Mouse (Mus musculus) liver, embryonic 14.5 days (tissue): ENCODE results near the gene Plin2. TPM values are rescaled to one million over a fixed set of nuclear protein-coding genes. Genes with fewer than 3 reads are reported as not detected.
A peak's percentile ranks its signal among the peaks of the same experiment; 100 is the strongest.

Experiments
- ATAC-seq: fragments of 200-750 bp; cut with Nextera tagmentation; 2 replicates; pipeline ENCODE4 v1.8.0; 2017; ENCODE audit warnings: moderate number of reproducible peaks, mild to moderate bottlenecking, moderate library complexity; ENCODE audit not compliant: insufficient read depth
- DNase-seq, 3 experiments: peaks; one replicate each; pipeline ENCODE4 v3.0.0-alpha.2; 2012 to 2013; ENCODE audit warnings: low read depth in 3 of 3, low spot score in 3 of 3
- H3K27ac ChIP-seq: fragments of 300-500 bp; sonication (generic); 2 replicates; pipeline ENCODE4 v1.5.1; 2014; ENCODE audit warnings: moderate library complexity, mild to moderate bottlenecking, control low read depth, inconsistent platforms
- H3K27me3 ChIP-seq: fragments of 300-500 bp; sonication (generic); 2 replicates; pipeline ENCODE4 v1.6.1; 2014; ENCODE audit warnings: mild to moderate bottlenecking, low read length, moderate library complexity; ENCODE audit not compliant: control insufficient read depth, insufficient read depth
- H3K36me3 ChIP-seq: fragments of 300-500 bp; sonication (generic); replicated peaks from 2 replicates; pipeline ENCODE4 v1.6.1; 2014; ENCODE audit warnings: low read depth; ENCODE audit not compliant: control insufficient read depth, insufficient read depth
- H3K4me1 ChIP-seq, 2 experiments: fragments of 200-500 bp in 1 of 2; fragments of 300-500 bp in 1 of 2; sonication (generic) in 1 of 2; replicated peaks; 2 replicates each; pipeline ENCODE4 v1.6.1; 2012 to 2014; ENCODE audit warnings: antibody characterized with exemption in 1 of 2, inconsistent platforms in 1 of 2, low read length in 1 of 2; ENCODE audit not compliant: control insufficient read depth in 2 of 2, insufficient read depth in 2 of 2
- H3K4me2 ChIP-seq: fragments of 300-500 bp; sonication (generic); 2 replicates; pipeline ENCODE4 v1.6.1; 2014; ENCODE audit warnings: low read depth, mild to moderate bottlenecking, control low read depth, moderate library complexity
- H3K4me3 ChIP-seq, 2 experiments: fragments of 200-500 bp in 1 of 2; fragments of 300-500 bp in 1 of 2; sonication (generic) in 1 of 2; 2 replicates each; pipeline ENCODE4 v1.5.1; 2012 to 2014; ENCODE audit warnings: low read depth in 2 of 2, low read length in 2 of 2, mild to moderate bottlenecking in 2 of 2, control low read depth in 1 of 2, inconsistent platforms in 1 of 2, moderate library complexity in 1 of 2; ENCODE audit not compliant: insufficient read depth in 1 of 2
- H3K9ac ChIP-seq: fragments of 300-500 bp; sonication (generic); replicated peaks from 2 replicates; pipeline ENCODE4 v1.6.1; 2014; ENCODE audit warnings: mild to moderate bottlenecking, control low read depth, moderate library complexity
- H3K9me3 ChIP-seq: fragments of 300-500 bp; sonication (generic); 2 replicates; pipeline ENCODE4 v1.6.1; 2016; ENCODE audit warnings: low read length, mixed read lengths; ENCODE audit not compliant: control insufficient read depth
- CTCF ChIP-seq: IDR thresholded peaks from 2 replicates; pipeline ENCODE4 v1.5.1; 2016; ENCODE audit warnings: antibody characterized with exemption, low read depth, control low read depth
- EP300 ChIP-seq: IDR thresholded peaks from 2 replicates; pipeline ENCODE4 v1.6.1; 2016; ENCODE audit warnings: antibody characterized with exemption, low read depth
- WGBS: fragments of 180-500 bp; shearing (Covaris S2); extraction: QIAGEN DNeasy Blood & Tissue Kit; methylation state at CpG from one replicate; pipeline ENCODE4 v1.1.7; 2014; ENCODE audit not compliant: insufficient replicate concordance; 5-methylcytosine and 5-hydroxymethylcytosine counted together
- polyA plus RNA-seq, 2 experiments: library from polyadenylated mRNA; depleted of rRNA in 1 of 2; stranded (reverse) in 1 of 2; unstranded in 1 of 2; fragments of >200 nt; fragmentation: Nextera tagmentation in 1 of 2; extraction: Ambion mirVana in 1 of 2; gene quantifications; 2 replicates each; pipeline versions ENCODE4 v1.2.1 to v1.2.3; 2012 to 2014

Plin2 gene
- polyA plus RNA-seq, 2 experiments, result 108 to 159 TPM

- H3K36me3 ChIP-seq, result no peaks in the 10 kb centered on the region
- no peak overlapping the region for H3K4me3 ChIP-seq
- no peaks in the 10 kb centered on the region for H3K9me3 ChIP-seq
- 21% methylated on average over 7 of the region's 7 CpGs for WGBS
- peaks cover 10 to 27% of the 10 kb centered on the region in 2 experiments; a peak in 3 of 4 replicates for H3K4me1 ChIP-seq
- DNase-seq (peak; percentile 44 to 50 (median 48)), ATAC-seq (peak; percentile 57)
- no peak overlapping the region for H3K4me2 ChIP-seq
- H3K9ac ChIP-seq, result no peak overlapping the region
- H3K27me3 ChIP-seq, result no peaks in the 10 kb centered on the region
- TF ChIP-seq EP300, result peak; percentile 41
- TF ChIP-seq CTCF, result no peak
- H3K27ac ChIP-seq, result peak overlapping the region; percentile 52
These were observed 20.3 kb upstream of the Plin2 start for GRCm38 (mm10) chr4:86690194-86690593.

- WGBS, result 59% methylated on average over 10 of the region's 10 CpGs
- ATAC-seq (no peak), DNase-seq (no peak)
- H3K9me3 ChIP-seq, result no peaks in the 10 kb centered on the region
- no peak overlapping the region for H3K4me2 ChIP-seq
- no peak overlapping the region for H3K4me3 ChIP-seq
- no peaks in the 10 kb centered on the region for H3K36me3 ChIP-seq
- peak overlapping the region; percentile 52 for H3K27ac ChIP-seq
- no peaks in the 10 kb centered on the region for H3K27me3 ChIP-seq
- H3K4me1 ChIP-seq, result peaks cover 10 to 27% of the 10 kb centered on the region in 2 experiments; a peak in 3 of 4 replicates
- no peak for TF ChIP-seq EP300
- H3K9ac ChIP-seq, result no peak overlapping the region
These were observed 19.3 kb upstream of the Plin2 start for GRCm38 (mm10) chr4:86689056-86689735.

- no peak overlapping the region for H3K27ac ChIP-seq
- DNase-seq, result no peak
- no peaks in the 10 kb centered on the region for H3K27me3 ChIP-seq
- no peaks in the 10 kb centered on the region for H3K9me3 ChIP-seq
- H3K36me3 ChIP-seq, result no peaks in the 10 kb centered on the region
- no peak for ATAC-seq
- no peak overlapping the region for H3K9ac ChIP-seq
- H3K4me3 ChIP-seq, result no peak overlapping the region
- peaks cover 15 to 32% of the 10 kb centered on the region in 2 experiments for H3K4me1 ChIP-seq
- no peak for TF ChIP-seq CTCF
- no peak for TF ChIP-seq EP300
- 35% methylated on average over 3 of the region's 3 CpGs for WGBS
- H3K4me2 ChIP-seq, result no peak overlapping the region
These were observed 16.7 kb upstream of the Plin2 start for GRCm38 (mm10) chr4:86686564-86686963.

DNA sequence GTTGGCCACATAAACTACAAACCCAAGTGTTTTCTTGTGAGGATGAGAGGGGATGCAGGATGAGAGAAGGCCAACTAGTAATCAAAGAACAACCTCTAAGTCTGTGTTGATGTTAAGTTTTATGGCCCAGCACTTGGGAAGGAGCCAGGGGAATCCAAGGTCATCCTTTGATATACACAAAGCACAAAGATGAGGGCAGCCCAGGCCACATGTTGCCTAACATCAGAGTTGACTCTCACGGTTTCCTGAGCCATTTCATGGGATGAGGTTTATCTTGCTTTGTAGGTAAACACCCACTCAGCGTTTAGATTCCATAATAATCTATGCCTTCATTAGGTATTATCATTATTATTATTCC lies 16.1 kb upstream of the Plin2 start:
- Histone ChIP-seq H3K9me3 (no peaks in the 10 kb centered on the region), H3K36me3 (no peaks in the 10 kb centered on the region), H3K4me2 (no peak overlapping the region), H3K27ac (no peak overlapping the region), H3K4me1 (peaks cover 18 to 35% of the 10 kb centered on the region in 2 experiments), H3K9ac (no peak overlapping the region), H3K4me3 (no peak overlapping the region), H3K27me3 (no peaks in the 10 kb centered on the region)
- no peak for TF ChIP-seq EP300
- no peak for TF ChIP-seq CTCF
- no peak for ATAC-seq
- 46% methylated on average over 2 of the region's 2 CpGs for WGBS
- no peak for DNase-seq

GRCm38 (mm10) chr4:86685231-86686008 lies 15.6 kb upstream of the Plin2 start:
- Histone ChIP-seq H3K4me1 (peaks cover 18 to 33% of the 10 kb centered on the region in 2 experiments), H3K9me3 (no peaks in the 10 kb centered on the region), H3K4me3 (no peak overlapping the region), H3K36me3 (no peaks in the 10 kb centered on the region), H3K27ac (no peak overlapping the region), H3K9ac (no peak overlapping the region), H3K27me3 (no peaks in the 10 kb centered on the region), H3K4me2 (no peak overlapping the region)
- ATAC-seq (no peak), DNase-seq (no peak)
- 60% methylated on average over 11 of the region's 11 CpGs for WGBS
- TF ChIP-seq CTCF (no peak), EP300 (no peak)
